Mouse (Mus musculus) forebrain, postnatal 0 days (tissue): ENCODE results near the gene Cyp2d10. TPM values are rescaled to one million over a fixed set of nuclear protein-coding genes. Genes with fewer than 3 reads are reported as not detected.

Experiments
- ATAC-seq: fragments of 200-750 bp; cut with Nextera tagmentation; 2 replicates; pipeline ENCODE4 v1.8.0; 2017; ENCODE audit warnings: mild to moderate bottlenecking, moderate library complexity
- DNase-seq: peaks from one replicate; pipeline ENCODE4 v3.0.0-alpha.2; 2015
- H3K27ac ChIP-seq: fragments of 300-500 bp; sonication (generic); 2 replicates; pipeline ENCODE4 v1.5.1; 2014; ENCODE audit warnings: low read depth, mild to moderate bottlenecking, antibody characterized with exemption, low read length, moderate library complexity, mixed read lengths
- H3K27me3 ChIP-seq: fragments of 300-500 bp; sonication (generic); 2 replicates; pipeline ENCODE4 v1.6.1; 2014; ENCODE audit warnings: mild to moderate bottlenecking, low read length, mixed read lengths; ENCODE audit not compliant: insufficient read depth
- H3K36me3 ChIP-seq: fragments of 300-500 bp; sonication (generic); 2 replicates; pipeline ENCODE4 v1.6.1; 2014; ENCODE audit warnings: mild to moderate bottlenecking, moderate library complexity; ENCODE audit not compliant: insufficient read depth
- H3K4me1 ChIP-seq: fragments of 300-500 bp; sonication (generic); 2 replicates; pipeline ENCODE4 v1.6.1; 2014; ENCODE audit warnings: antibody characterized with exemption; ENCODE audit not compliant: insufficient read depth
- H3K4me2 ChIP-seq: fragments of 300-500 bp; sonication (generic); 2 replicates; pipeline ENCODE4 v1.6.1; 2014; ENCODE audit warnings: low read depth, mild to moderate bottlenecking, moderate library complexity
- H3K4me3 ChIP-seq: fragments of 300-500 bp; sonication (generic); 2 replicates; pipeline ENCODE4 v1.5.1; 2014; ENCODE audit warnings: low read depth, low read length, mixed read lengths
- H3K9ac ChIP-seq: fragments of 300-500 bp; sonication (generic); 2 replicates; pipeline ENCODE4 v1.6.1; 2014; ENCODE audit warnings: mild to moderate bottlenecking
- H3K9me3 ChIP-seq: fragments of 300-500 bp; sonication (generic); 2 replicates; pipeline ENCODE4 v1.6.1; 2016; ENCODE audit warnings: low read length
- CTCF ChIP-seq: sonication (generic); IDR thresholded peaks from 2 replicates; pipeline ENCODE4 v1.5.1; 2016; ENCODE audit warnings: antibody characterized with exemption, control low read depth, low read depth
- WGBS: fragments of 180-500 bp; shearing (Covaris S2); extraction: QIAGEN DNeasy Blood & Tissue Kit; methylation state at CpG from one replicate; pipeline ENCODE4 v1.1.7; 2014; 5-methylcytosine and 5-hydroxymethylcytosine counted together
- polyA plus RNA-seq: library from polyadenylated mRNA; unstranded; fragments of >200 nt; fragmentation: Nextera tagmentation; extraction: Ambion mirVana; gene quantifications from 2 replicates; pipeline ENCODE4 v1.2.1, GENCODE M21; 2015
- total RNA-seq: library from RNA; depleted of rRNA; stranded (reverse); fragments of >200 nt; gene quantifications from 2 replicates; pipeline ENCODE4 v1.2.3, GENCODE M21; 2014

Gene Cyp2d10
- total and polyA plus RNA-seq, 2 experiments from 2014 or later, result not detected

DNA sequence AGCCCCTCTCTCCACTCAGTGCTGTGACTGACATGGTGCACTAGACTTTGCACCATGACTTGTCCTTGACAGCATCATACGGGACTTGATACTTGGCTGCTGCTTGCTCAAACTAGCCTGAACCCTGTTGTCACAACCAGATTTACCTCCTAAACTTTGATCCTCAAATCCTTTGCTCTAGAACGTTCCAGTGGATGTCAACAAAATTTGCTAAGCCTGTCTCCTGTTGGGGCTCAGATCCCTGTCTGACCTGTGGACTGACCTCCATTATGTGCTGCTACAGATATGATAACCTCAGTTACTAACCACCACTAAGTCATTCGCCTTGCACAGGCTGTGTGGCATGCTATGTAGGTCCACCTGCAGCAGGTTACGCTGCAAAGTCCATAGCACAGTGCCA, 15.9 kb upstream of the Cyp2d10 start:
- no peaks in the 10 kb centered on the region for H3K36me3 ChIP-seq
- H3K27me3 ChIP-seq, result no peaks in the 10 kb centered on the region
- no peaks in the 10 kb centered on the region for H3K9me3 ChIP-seq
- no peak overlapping the region for H3K27ac ChIP-seq
- DNase-seq, result no peak
- no peak overlapping the region for H3K9ac ChIP-seq
- no peak for ATAC-seq
- WGBS, result 83% methylated on average over 4 of the region's 4 CpGs
- no peaks in the 10 kb centered on the region for H3K4me1 ChIP-seq
- TF ChIP-seq CTCF, result no peak
- H3K4me2 ChIP-seq, result no peak overlapping the region
- H3K4me3 ChIP-seq, result no peak overlapping the region

- ATAC-seq (no peak), DNase-seq (no peak)
- Histone ChIP-seq H3K9ac (no peak overlapping the region), H3K4me3 (no peak overlapping the region), H3K27ac (no peak overlapping the region), H3K4me1 (no peaks in the 10 kb centered on the region), H3K9me3 (no peaks in the 10 kb centered on the region), H3K27me3 (no peaks in the 10 kb centered on the region), H3K36me3 (no peaks in the 10 kb centered on the region), H3K4me2 (no peak overlapping the region)
- WGBS, result 84% methylated on average over 1 of the region's 1 CpGs
- TF ChIP-seq CTCF, result no peak
These were observed 11.6 kb upstream of the Cyp2d10 start for GRCm38 (mm10) chr15:82418616-82419015.

DNA sequence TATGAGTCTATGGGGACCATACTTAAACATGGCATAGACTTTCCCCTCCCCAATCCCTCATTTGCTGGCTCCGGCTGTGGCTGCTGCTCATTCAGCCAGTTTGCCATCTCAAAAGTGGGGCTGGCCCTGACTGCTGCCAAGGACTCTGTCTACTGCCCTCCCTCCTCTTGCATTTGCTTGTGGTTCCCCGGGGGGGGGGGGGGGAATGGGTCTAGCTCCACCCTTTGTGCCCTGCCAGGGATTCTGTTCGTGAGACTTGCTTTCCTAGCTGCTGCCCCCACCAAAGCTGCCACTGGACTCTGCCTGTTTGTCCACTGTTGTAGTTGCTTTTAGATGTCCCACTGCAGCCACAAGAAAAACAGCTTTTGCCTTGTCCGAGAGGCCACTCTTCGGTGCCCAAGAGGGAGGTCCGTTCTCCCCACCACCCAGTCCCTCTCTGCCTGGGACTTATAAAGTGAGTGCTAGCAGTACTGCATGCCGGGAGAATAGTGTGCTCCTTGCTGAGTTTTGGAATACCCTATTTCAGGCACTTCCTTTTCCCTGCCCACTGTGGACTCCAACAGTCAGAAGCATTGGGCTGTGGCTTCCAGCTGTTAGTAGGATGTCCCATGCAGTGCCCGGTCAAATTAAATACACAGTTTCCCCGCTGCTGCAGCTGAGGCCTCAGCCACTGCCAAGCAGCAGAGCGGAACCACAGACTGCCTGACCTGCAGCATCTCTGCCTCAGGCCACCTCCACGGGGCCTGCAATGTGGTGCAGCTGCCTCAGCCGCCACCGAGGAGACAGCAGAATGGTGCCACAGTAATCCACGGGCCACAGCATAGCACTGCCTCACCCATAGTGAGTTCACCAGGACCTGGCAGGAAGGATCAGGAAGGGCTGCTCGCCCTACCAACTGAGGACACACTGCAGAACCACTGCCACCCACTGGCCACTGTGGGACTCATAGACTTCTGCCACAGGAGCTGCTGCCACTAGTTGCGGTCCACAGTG, 10.1 kb upstream of the Cyp2d10 start:
- WGBS, result 21% methylated on average over 16 of the region's 16 CpGs
- no peaks in the 10 kb centered on the region for H3K4me1 ChIP-seq
- H3K4me2 ChIP-seq, result 0 out of 2 replicates have a peak overlapping the region, but pooled peaks have one; percentile 17
- no peaks in the 10 kb centered on the region for H3K9me3 ChIP-seq
- H3K9ac ChIP-seq, result no peak overlapping the region
- ATAC-seq (peak; percentile 90), DNase-seq (peak; percentile 59)
- TF ChIP-seq CTCF, result peak; percentile 74
- no peaks in the 10 kb centered on the region for H3K27me3 ChIP-seq
- H3K36me3 ChIP-seq, result no peaks in the 10 kb centered on the region
- H3K4me3 ChIP-seq, result no peak overlapping the region
- no peak overlapping the region for H3K27ac ChIP-seq

- no peaks in the 10 kb centered on the region for H3K9me3 ChIP-seq
- H3K4me3 ChIP-seq, result no peak overlapping the region
- WGBS, result 82% methylated on average over 4 of the region's 4 CpGs
- no peaks in the 10 kb centered on the region for H3K36me3 ChIP-seq
- no peaks in the 10 kb centered on the region for H3K27me3 ChIP-seq
- no peak for DNase-seq
- H3K27ac ChIP-seq, result no peak overlapping the region
- no peaks in the 10 kb centered on the region for H3K4me1 ChIP-seq
- no peak for TF ChIP-seq CTCF
- no peak for ATAC-seq
- H3K4me2 ChIP-seq, result no peak overlapping the region
- H3K9ac ChIP-seq, result no peak overlapping the region
These were observed 541 bp upstream of the Cyp2d10 start for GRCm38 (mm10) chr15:82407536-82407935.

DNA sequence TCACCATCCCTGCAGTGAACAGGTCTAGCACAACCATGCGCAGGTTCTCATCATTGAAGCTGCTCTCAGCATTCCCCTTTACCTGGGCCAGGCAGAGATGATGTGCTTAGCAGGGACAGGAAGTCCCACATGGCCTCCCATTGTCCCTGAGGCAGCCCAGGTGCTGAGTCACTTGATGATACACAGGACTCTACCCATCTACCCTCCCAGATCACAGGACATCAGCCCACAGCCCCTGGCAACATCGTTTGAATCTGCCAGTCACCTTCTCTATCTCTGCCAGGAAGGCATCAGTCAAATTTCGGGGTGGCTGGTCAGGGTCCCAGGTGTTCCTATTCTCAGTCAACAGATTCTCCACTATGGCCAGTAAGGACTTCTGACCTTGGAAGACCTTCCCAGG, 2.8 kb downstream of the Cyp2d10 start:
- no peak for TF ChIP-seq CTCF
- 95% methylated on average over 3 of the region's 3 CpGs for WGBS
- no peaks in the 10 kb centered on the region for H3K4me1 ChIP-seq
- no peak overlapping the region for H3K4me3 ChIP-seq
- H3K27me3 ChIP-seq, result no peaks in the 10 kb centered on the region
- no peak for ATAC-seq
- H3K9ac ChIP-seq, result no peak overlapping the region
- no peaks in the 10 kb centered on the region for H3K9me3 ChIP-seq
- no peak for DNase-seq
- H3K36me3 ChIP-seq, result no peaks in the 10 kb centered on the region
- H3K27ac ChIP-seq, result no peak overlapping the region
- no peak overlapping the region for H3K4me2 ChIP-seq

DNA sequence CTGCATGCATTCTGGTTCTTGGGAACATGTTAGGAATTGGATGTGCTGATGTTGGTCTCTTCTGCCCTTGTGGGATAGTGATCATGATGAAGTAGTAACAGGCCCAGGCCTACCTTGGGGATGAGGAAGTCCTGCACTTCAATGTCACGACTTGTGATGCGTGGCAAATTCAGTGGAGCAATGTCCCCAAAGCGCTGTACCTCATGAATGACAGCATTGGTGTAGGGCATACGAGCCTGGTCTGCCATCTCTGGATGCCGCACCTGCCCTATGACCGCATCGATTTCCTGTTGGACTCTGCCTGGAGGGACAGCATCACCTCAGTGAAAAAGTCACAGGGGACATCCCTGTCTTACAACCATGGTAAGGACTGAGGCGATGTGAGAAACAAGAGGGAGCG, 3.4 kb downstream of the Cyp2d10 start:
- WGBS, result 94% methylated on average over 9 of the region's 9 CpGs
- DNase-seq (no peak), ATAC-seq (no peak)
- Histone ChIP-seq H3K27me3 (no peaks in the 10 kb centered on the region), H3K9me3 (no peaks in the 10 kb centered on the region), H3K4me2 (no peak overlapping the region), H3K27ac (no peak overlapping the region), H3K36me3 (no peaks in the 10 kb centered on the region), H3K4me3 (no peak overlapping the region), H3K9ac (no peak overlapping the region), H3K4me1 (no peaks in the 10 kb centered on the region)
- no peak for TF ChIP-seq CTCF

GRCm38 (mm10) chr15:82402741-82403140, 4.3 kb downstream of the Cyp2d10 start:
- no peaks in the 10 kb centered on the region for H3K27me3 ChIP-seq
- 86% methylated on average over 6 of the region's 6 CpGs for WGBS
- H3K4me2 ChIP-seq, result no peak overlapping the region
- H3K36me3 ChIP-seq, result no peaks in the 10 kb centered on the region
- H3K9ac ChIP-seq, result no peak overlapping the region
- no peak for DNase-seq
- H3K9me3 ChIP-seq, result no peaks in the 10 kb centered on the region
- no peak overlapping the region for H3K4me3 ChIP-seq
- TF ChIP-seq CTCF, result no peak
- H3K4me1 ChIP-seq, result no peaks in the 10 kb centered on the region
- ATAC-seq, result no peak
- H3K27ac ChIP-seq, result no peak overlapping the region
